Mouse (Mus musculus) heart, postnatal 0 days (tissue): ENCODE measurements around the gene Tmem202. TPM values are rescaled to one million over a fixed set of nuclear protein-coding genes. Genes with fewer than 3 reads are reported as not detected.

ENCODE experiments used
- ATAC-seq: fragments of 200-750 bp; cut with Nextera tagmentation; 2 replicates; pipeline ENCODE4 v1.8.0; 2017; ENCODE audit warnings: low read depth, moderate number of reproducible peaks, moderate library complexity; ENCODE audit not compliant: insufficient read depth
- DNase-seq: peaks from one replicate; pipeline ENCODE4 v3.0.0-alpha.2; 2016; ENCODE audit warnings: low spot score
- H3K27ac ChIP-seq: fragments of 300-500 bp; sonication (generic); 2 replicates; pipeline ENCODE4 v1.5.1; 2014; ENCODE audit warnings: low read depth, mild to moderate bottlenecking
- H3K27me3 ChIP-seq: fragments of 300-500 bp; sonication (generic); 2 replicates; pipeline ENCODE4 v1.6.1; 2014; ENCODE audit warnings: low read length, mixed read lengths; ENCODE audit not compliant: control insufficient read depth, insufficient read depth
- H3K36me3 ChIP-seq: fragments of 300-500 bp; sonication (generic); replicated peaks from 2 replicates; pipeline ENCODE4 v1.6.1; 2014; ENCODE audit warnings: low read length, mixed read lengths; ENCODE audit not compliant: control insufficient read depth, insufficient read depth
- H3K4me1 ChIP-seq: fragments of 300-500 bp; sonication (generic); 2 replicates; pipeline ENCODE4 v1.6.1; 2014; ENCODE audit warnings: antibody characterized with exemption; ENCODE audit not compliant: control insufficient read depth, insufficient read depth
- H3K4me2 ChIP-seq: fragments of 300-500 bp; sonication (generic); 2 replicates; pipeline ENCODE4 v1.6.1; 2014; ENCODE audit warnings: low read depth, mild to moderate bottlenecking, low read length, moderate library complexity
- H3K4me3 ChIP-seq: fragments of 300-500 bp; sonication (generic); 2 replicates; pipeline ENCODE4 v1.5.1; 2014; ENCODE audit warnings: low read depth, low read length
- H3K9ac ChIP-seq: fragments of 300-500 bp; sonication (generic); replicated peaks from 2 replicates; pipeline ENCODE4 v1.6.1; 2014; ENCODE audit warnings: low read depth, low read length, mixed read lengths
- H3K9me3 ChIP-seq: fragments of 300-500 bp; sonication (generic); replicated peaks from 2 replicates; pipeline ENCODE4 v1.6.1; 2016; ENCODE audit warnings: low read length; ENCODE audit not compliant: control insufficient read depth
- CTCF ChIP-seq: IDR thresholded peaks from 2 replicates; pipeline ENCODE4 v1.5.1; 2016; ENCODE audit warnings: antibody characterized with exemption, control low read depth, low read depth
- EP300 ChIP-seq: IDR thresholded peaks from 2 replicates; pipeline ENCODE4 v1.6.1; 2016; ENCODE audit warnings: antibody characterized with exemption, low read depth
- WGBS: fragments of 180-500 bp; shearing (Covaris S2); extraction: QIAGEN DNeasy Blood & Tissue Kit; methylation state at CpG from one replicate; pipeline ENCODE4 v1.1.7; 2014; 5-methylcytosine and 5-hydroxymethylcytosine counted together
- polyA plus RNA-seq: library from polyadenylated mRNA; unstranded; fragments of >200 nt; fragmentation: Nextera tagmentation; extraction: Ambion mirVana; gene quantifications from 2 replicates; pipeline ENCODE4 v1.2.1, GENCODE M21; 2015
- total RNA-seq: library from RNA; depleted of rRNA; stranded (reverse); fragments of >200 nt; gene quantifications from 2 replicates; pipeline ENCODE4 v1.2.3, GENCODE M21; 2014; ENCODE audit warnings: low replicate concordance; rRNA removed

Tmem202 gene
- total and polyA plus RNA-seq, 2 experiments from 2014 or later = 0.63 TPM; not detected in 1

- Histone ChIP-seq H3K9me3 (no peaks in the 10 kb centered on the region), H3K36me3 (no peaks in the 10 kb centered on the region), H3K27me3 (no peaks in the 10 kb centered on the region), H3K9ac (no peak overlapping the region), H3K4me3 (no peak overlapping the region), H3K27ac (no peak overlapping the region), H3K4me2 (no peak overlapping the region), H3K4me1 (peaks cover 18% of the 10 kb centered on the region; the same call in 1 of the 2 replicates)
- WGBS = 20% methylated on average over 1 of the region's 1 CpGs
- DNase-seq (no peak), ATAC-seq (no peak)
- no peak for TF ChIP-seq EP300
- TF ChIP-seq CTCF = peak; percentile 27; the same call in 1 of the 2 replicates
Observed at GRCm38 (mm10) chr9:59482419-59482818, 57.2 kb downstream of the Tmem202 start.

GRCm38 (mm10) chr9:59476617-59477016 lies 63.0 kb downstream of the Tmem202 start:
- Histone ChIP-seq H3K9me3 (no peaks in the 10 kb centered on the region), H3K27me3 (no peaks in the 10 kb centered on the region), H3K9ac (no peak overlapping the region), H3K4me3 (no peak overlapping the region), H3K27ac (no peak overlapping the region), H3K36me3 (peaks cover 5% of the 10 kb centered on the region), H3K4me1 (0 out of 2 replicates have a peak, but pooled peaks cover 23% of the 10 kb centered on the region), H3K4me2 (no peak overlapping the region)
- ATAC-seq (no peak), DNase-seq (no peak)
- 90% methylated on average over 2 of the region's 2 CpGs for WGBS
- TF ChIP-seq EP300 (no peak), CTCF (no peak)

- 56% methylated on average over 1 of the region's 1 CpGs for WGBS
- Histone ChIP-seq H3K27ac (no peak overlapping the region), H3K9me3 (no peaks in the 10 kb centered on the region), H3K4me2 (no peak overlapping the region), H3K4me1 (0 out of 2 replicates have a peak, but pooled peaks cover 23% of the 10 kb centered on the region), H3K27me3 (no peaks in the 10 kb centered on the region), H3K4me3 (no peak overlapping the region), H3K36me3 (peaks cover 9% of the 10 kb centered on the region), H3K9ac (no peak overlapping the region)
- no peak for TF ChIP-seq CTCF
- TF ChIP-seq EP300 = no peak
- no peak for DNase-seq
- ATAC-seq = no peak
Observed at GRCm38 (mm10) chr9:59474838-59475237, 64.8 kb downstream of the Tmem202 start.

GRCm38 (mm10) chr9:59473171-59473570 lies 66.5 kb downstream of the Tmem202 start:
- 75% methylated on average over 2 of the region's 2 CpGs for WGBS
- Histone ChIP-seq H3K9me3 (no peaks in the 10 kb centered on the region), H3K4me1 (peaks cover 22% of the 10 kb centered on the region; the same call in 1 of the 2 replicates), H3K27me3 (no peaks in the 10 kb centered on the region), H3K36me3 (peaks cover 9% of the 10 kb centered on the region), H3K4me2 (no peak overlapping the region), H3K4me3 (no peak overlapping the region), H3K27ac (no peak overlapping the region), H3K9ac (no peak overlapping the region)
- no peak for ATAC-seq
- TF ChIP-seq CTCF (no peak), EP300 (no peak)
- DNase-seq = no peak

GRCm38 (mm10) chr9:59469446-59469845 lies 70.2 kb downstream of the Tmem202 start:
- no peak for TF ChIP-seq EP300
- no peak for TF ChIP-seq CTCF
- WGBS = 73% methylated on average over 1 of the region's 1 CpGs
- ATAC-seq = no peak

More at GRCm38 (mm10) chr9:59469446-59469845, 70.2 kb downstream of the Tmem202 start:
- Histone ChIP-seq H3K9me3 (no peaks in the 10 kb centered on the region), H3K36me3 (peaks cover 9% of the 10 kb centered on the region), H3K4me2 (no peak overlapping the region), H3K27ac (no peak overlapping the region), H3K9ac (no peak overlapping the region), H3K4me3 (no peak overlapping the region), H3K27me3 (no peaks in the 10 kb centered on the region), H3K4me1 (peaks cover 21% of the 10 kb centered on the region)
- DNase-seq = no peak

Other genes starting within 250 kb of the Tmem202 start
- 17.4 and 18.4 TPM in 2 replicates for gene Adpgk, start 248.3 kb downstream of the Tmem202 start, total RNA-seq
- gene Adpgk, start 248.3 kb downstream of the Tmem202 start, polyA plus RNA-seq = 10.1 and 11.1 TPM in 2 replicates
- 1.7 and 3.1 TPM in 2 replicates for gene Bbs4, start 186.3 kb downstream of the Tmem202 start, total RNA-seq
- 5.1 TPM in 2 replicates for gene Bbs4, start 186.3 kb downstream of the Tmem202 start, polyA plus RNA-seq
- 31.9 and 70.4 TPM in 2 replicates for gene Arih1, start 53.2 kb downstream of the Tmem202 start, total RNA-seq
- gene Arih1, start 53.2 kb downstream of the Tmem202 start, polyA plus RNA-seq = 7.8 and 7.9 TPM in 2 replicates
- 74.4 and 90.9 TPM in 2 replicates for gene Hexa, start 307 bp downstream of the Tmem202 start, total RNA-seq
- gene Hexa, start 307 bp downstream of the Tmem202 start, polyA plus RNA-seq = 42.2 and 48.9 TPM in 2 replicates
- not detected in 2 replicates for gene Celf6, start 38.1 kb upstream of the Tmem202 start, total RNA-seq
- gene Celf6, start 38.1 kb upstream of the Tmem202 start, polyA plus RNA-seq = 0.04 TPM in 1 of 2 replicates, not detected in the other
- 22.5 and 32.7 TPM in 2 replicates for gene Parp6, start 77.4 kb upstream of the Tmem202 start, total RNA-seq
- 13.7 and 14.4 TPM in 2 replicates for gene Parp6, start 77.4 kb upstream of the Tmem202 start, polyA plus RNA-seq
- 1,588 and 1,940 TPM in 2 replicates for gene Pkm, start 116.5 kb upstream of the Tmem202 start, total RNA-seq
- 1,219 and 1,312 TPM in 2 replicates for gene Pkm, start 116.5 kb upstream of the Tmem202 start, polyA plus RNA-seq
- gene Gramd2, start 140.3 kb upstream of the Tmem202 start, total RNA-seq = not detected in 2 replicates
- gene Gramd2, start 140.3 kb upstream of the Tmem202 start, polyA plus RNA-seq = 0.15 and 0.16 TPM in 2 replicates
- 5.2 and 26.7 TPM in 2 replicates for gene Senp8, start 210.9 kb upstream of the Tmem202 start, total RNA-seq
- 8.7 and 9.6 TPM in 2 replicates for gene Senp8, start 210.9 kb upstream of the Tmem202 start, polyA plus RNA-seq
- 12.2 and 13.0 TPM in 2 replicates for gene Myo9a, start 211.0 kb upstream of the Tmem202 start, total RNA-seq
- 4.3 and 4.5 TPM in 2 replicates for gene Myo9a, start 211.0 kb upstream of the Tmem202 start, polyA plus RNA-seq